Mouse (Mus musculus) heart, embryonic 14.5 days (tissue): ENCODE data around the gene Gm9507. TPM values are rescaled to one million over a fixed set of nuclear protein-coding genes. Genes with fewer than 3 reads are reported as not detected.
"Not testable (repeated sequence)": the region's sequence is repeated elsewhere in the genome, so short reads cannot be mapped to it uniquely, and the experiment has no call there.

Experiments
- ATAC-seq: fragments of 200-750 bp; cut with Nextera tagmentation; 2 replicates; pipeline ENCODE4 v1.8.0; 2017; ENCODE audit warnings: low read depth, moderate TSS enrichment; ENCODE audit not compliant: insufficient number of reproducible peaks, insufficient read depth, low FRiP score
- H3K27ac ChIP-seq, 2 experiments: fragments of 200-500 bp in 1 of 2; fragments of 300-500 bp in 1 of 2; sonication (generic) in 1 of 2; replicated peaks in 1 of 2; 2 replicates each; pipeline ENCODE4 v1.5.1; 2012 to 2014; ENCODE audit warnings: low read depth in 2 of 2, low read length in 2 of 2, control low read depth in 1 of 2, mild to moderate bottlenecking in 1 of 2, mixed read lengths in 1 of 2; ENCODE audit not compliant: control insufficient read depth in 1 of 2, insufficient read depth in 1 of 2
- H3K27me3 ChIP-seq: fragments of 300-500 bp; sonication (generic); 2 replicates; pipeline ENCODE4 v1.6.1; 2014; ENCODE audit warnings: mild to moderate bottlenecking, low read length, control low read depth; ENCODE audit not compliant: control insufficient read depth, insufficient read depth
- H3K36me3 ChIP-seq: fragments of 300-500 bp; sonication (generic); 2 replicates; pipeline ENCODE4 v1.6.1; 2014; ENCODE audit warnings: mild to moderate bottlenecking, control low read depth, low read length, mixed read lengths; ENCODE audit not compliant: control insufficient read depth, insufficient read depth
- H3K4me1 ChIP-seq, 2 experiments: fragments of 200-500 bp in 1 of 2; fragments of 300-500 bp in 1 of 2; sonication (generic) in 1 of 2; 2 replicates each; pipeline ENCODE4 v1.6.1; 2012 to 2014; ENCODE audit warnings: low read length in 2 of 2, control low read depth in 1 of 2, mixed read lengths in 1 of 2; ENCODE audit not compliant: control insufficient read depth in 2 of 2, insufficient read depth in 2 of 2
- H3K4me2 ChIP-seq: fragments of 300-500 bp; sonication (generic); 2 replicates; pipeline ENCODE4 v1.6.1; 2014; ENCODE audit warnings: mild to moderate bottlenecking, low read length
- H3K4me3 ChIP-seq, 2 experiments: fragments of 200-500 bp in 1 of 2; fragments of 300-500 bp in 1 of 2; sonication (generic) in 1 of 2; 2 replicates each; pipeline ENCODE4 v1.5.1; 2012 to 2014; ENCODE audit warnings: low read length in 2 of 2, mild to moderate bottlenecking in 2 of 2, control low read depth in 1 of 2, low read depth in 1 of 2, moderate library complexity in 1 of 2; ENCODE audit not compliant: control insufficient read depth in 1 of 2, insufficient read depth in 1 of 2
- H3K9ac ChIP-seq: fragments of 300-500 bp; sonication (generic); 2 replicates; pipeline ENCODE4 v1.6.1; 2014; ENCODE audit warnings: mild to moderate bottlenecking, low read length
- H3K9me3 ChIP-seq: fragments of 300-500 bp; sonication (generic); 2 replicates; pipeline ENCODE4 v1.6.1; 2016; ENCODE audit warnings: low read length, control low read depth; ENCODE audit not compliant: control insufficient read depth
- WGBS: fragments of 180-500 bp; shearing (Covaris S2); extraction: QIAGEN DNeasy Blood & Tissue Kit; methylation state at CpG from one replicate; pipeline ENCODE4 v1.1.7; 2014; 5-methylcytosine and 5-hydroxymethylcytosine counted together
- polyA plus RNA-seq: library from polyadenylated mRNA; unstranded; fragments of >200 nt; fragmentation: Nextera tagmentation; extraction: Ambion mirVana; gene quantifications from 2 replicates; pipeline ENCODE4 v1.2.1, GENCODE M21; 2014

The Gm9507 gene
- polyA plus RNA-seq, 1 experiment from 2014 or later, result not detected

DNA sequence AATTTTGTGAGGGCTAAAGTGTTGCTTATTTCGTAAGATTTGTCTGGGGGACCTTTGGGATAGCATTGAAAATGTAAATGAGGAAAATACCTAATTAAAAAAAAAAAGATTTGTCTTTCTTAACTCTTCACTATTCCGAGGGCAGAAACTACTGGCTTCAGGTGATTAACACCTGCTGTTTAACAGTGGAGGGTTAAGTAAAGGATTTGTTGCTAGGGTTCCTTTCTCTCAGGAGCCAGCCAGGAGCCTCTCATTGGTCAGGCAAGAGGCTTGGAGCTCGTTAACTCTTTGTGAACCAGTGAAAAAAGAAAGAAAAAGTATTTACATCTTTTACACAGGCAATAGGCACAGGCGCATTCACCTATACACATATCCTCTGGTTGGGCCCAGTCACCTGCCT lies 7.6 kb upstream of the Gm9507 start:
- Histone ChIP-seq H3K9ac (no peak overlapping the region), H3K4me2 (no peak overlapping the region)
- 44% methylated on average over 4 of the region's 4 CpGs for WGBS

DNA sequence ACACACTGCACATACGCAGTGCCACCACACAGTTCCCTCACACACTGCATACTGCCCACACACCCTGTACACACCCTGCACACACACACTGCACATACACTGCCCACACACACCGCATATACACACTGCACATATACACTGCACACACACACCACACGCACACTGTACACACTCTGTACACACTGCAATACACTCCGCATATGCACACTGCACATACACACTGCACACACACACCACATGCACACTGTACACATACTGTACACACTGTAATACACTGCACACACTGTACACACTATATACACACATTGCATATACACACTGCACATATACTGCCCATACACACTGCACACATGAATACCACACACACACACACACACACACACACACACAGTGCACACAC lies 6.9 kb upstream of the Gm9507 start:
- no peak overlapping the region for H3K27ac ChIP-seq
- no peaks in the 10 kb centered on the region for H3K9me3 ChIP-seq
- 91% methylated on average over 4 of the region's 4 CpGs for WGBS
- H3K4me2 ChIP-seq, result no peak overlapping the region
- H3K4me3 ChIP-seq, result no peak overlapping the region
- no peaks in the 10 kb centered on the region for H3K4me1 ChIP-seq
- ATAC-seq, result no peak; the same call in 1 of the 2 replicates
- H3K9ac ChIP-seq, result no peak overlapping the region
- H3K27me3 ChIP-seq, result no peaks in the 10 kb centered on the region
- no peaks in the 10 kb centered on the region for H3K36me3 ChIP-seq

More for the DNA sequence above, 7.6 kb upstream of the Gm9507 start:
- no peak for ATAC-seq
- Histone ChIP-seq H3K27ac (no peak overlapping the region), H3K9me3 (no peaks in the 10 kb centered on the region), H3K4me1 (no peaks in the 10 kb centered on the region), H3K27me3 (no peaks in the 10 kb centered on the region), H3K4me3 (no peak overlapping the region), H3K36me3 (no peaks in the 10 kb centered on the region)

DNA sequence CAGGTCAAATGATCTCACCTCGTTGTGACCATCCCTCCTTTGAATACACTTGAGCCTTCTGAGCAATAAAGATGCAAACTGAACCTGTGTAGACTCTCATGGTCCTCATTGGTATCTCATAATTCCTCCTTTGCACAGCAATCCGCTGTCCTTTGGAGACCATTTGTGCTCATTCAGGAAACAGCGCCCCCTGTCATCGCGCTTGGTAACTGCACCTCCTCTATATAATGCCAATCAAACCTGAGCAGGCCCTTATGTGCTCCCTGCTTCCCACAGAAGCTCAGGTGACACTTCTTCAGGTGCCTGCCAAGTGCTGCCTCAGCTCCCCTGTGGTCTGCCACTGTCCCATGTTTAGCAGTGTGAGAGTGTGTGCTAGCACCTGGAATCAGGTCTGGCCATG lies 3.9 kb upstream of the Gm9507 start:
- H3K27ac ChIP-seq, result no peak overlapping the region
- H3K9ac ChIP-seq, result no peak overlapping the region
- no peaks in the 10 kb centered on the region for H3K36me3 ChIP-seq
- H3K4me3 ChIP-seq, result no peak overlapping the region
- no peak overlapping the region for H3K4me2 ChIP-seq
- no peaks in the 10 kb centered on the region for H3K4me1 ChIP-seq
- H3K9me3 ChIP-seq, result no peaks in the 10 kb centered on the region
- 31% methylated on average over 5 of the region's 5 CpGs for WGBS
- no peak for ATAC-seq
- no peaks in the 10 kb centered on the region for H3K27me3 ChIP-seq

DNA sequence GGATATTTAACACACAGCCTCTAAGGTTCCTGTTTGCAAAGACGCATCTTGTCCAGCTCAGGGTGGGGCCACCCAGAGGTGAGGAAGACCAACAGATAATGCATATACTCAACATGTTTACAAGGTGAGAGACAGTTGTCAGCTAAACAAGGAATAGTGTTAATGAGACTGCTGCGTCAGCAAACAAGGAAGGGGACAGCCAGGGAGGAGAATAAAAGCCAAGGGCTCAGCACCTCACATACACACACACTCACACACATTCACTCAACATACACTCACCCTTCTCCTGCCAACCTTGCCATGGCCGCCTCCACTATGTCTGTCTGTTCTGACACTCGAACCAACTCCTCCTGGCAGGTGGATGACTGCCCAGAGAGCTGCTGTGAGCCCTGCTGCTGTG lies 2.7 kb upstream of the Gm9507 start, which contains the start of gene Gm2696:
Gene Gm2696, plus strand, starts transcription at position 301 of the 400 bp plus-strand sequence.
- ATAC-seq, result no peak
- no peaks in the 10 kb centered on the region for H3K27me3 ChIP-seq
- H3K36me3 ChIP-seq, result no peaks in the 10 kb centered on the region
- H3K4me3 ChIP-seq, result no peak within 1 kb of the TSS
- WGBS, result 35% methylated on average over 4 of the region's 4 CpGs
- 0 out of 2 replicates have a peak, but pooled peaks cover 3% of the 10 kb centered on the region for H3K9me3 ChIP-seq
- H3K27ac ChIP-seq, result no peak within 1 kb of the TSS
- no peak within 1 kb of the TSS for H3K4me2 ChIP-seq
- H3K4me1 ChIP-seq, result no peaks in the 10 kb centered on the region
- H3K9ac ChIP-seq, result no peak within 1 kb of the TSS

DNA sequence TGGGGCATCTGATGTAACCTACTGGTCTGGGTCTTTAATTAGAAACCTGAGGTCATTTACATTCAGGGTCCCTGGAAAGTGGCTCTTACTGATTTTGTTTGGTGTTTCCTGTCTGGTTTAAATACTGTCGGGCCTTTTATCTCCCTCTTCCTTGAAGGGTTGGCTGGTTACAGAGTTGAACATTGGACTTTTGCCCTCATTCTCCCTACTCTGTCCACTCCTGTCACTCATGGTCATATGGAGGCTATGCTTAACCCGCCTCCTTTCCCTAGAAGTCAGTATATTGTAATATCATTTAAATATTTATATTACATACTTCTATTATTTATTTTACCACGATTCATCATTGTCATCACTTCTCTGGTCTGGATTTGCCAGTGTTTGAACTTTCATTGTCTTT lies 7.5 kb downstream of the Gm9507 start:
- no peak overlapping the region for H3K4me2 ChIP-seq
- no peak overlapping the region for H3K9ac ChIP-seq
- H3K27me3 ChIP-seq, result no peaks in the 10 kb centered on the region
- no peaks in the 10 kb centered on the region for H3K9me3 ChIP-seq
- WGBS, result 60% methylated on average over 3 of the region's 3 CpGs
- H3K4me1 ChIP-seq, result peaks cover 0 to 3% of the 10 kb centered on the region in 2 experiments; a peak in 1 of 4 replicates
- no peak overlapping the region for H3K27ac ChIP-seq
- H3K36me3 ChIP-seq, result no peaks in the 10 kb centered on the region
- no peak for ATAC-seq
- H3K4me3 ChIP-seq, result no peak overlapping the region

DNA sequence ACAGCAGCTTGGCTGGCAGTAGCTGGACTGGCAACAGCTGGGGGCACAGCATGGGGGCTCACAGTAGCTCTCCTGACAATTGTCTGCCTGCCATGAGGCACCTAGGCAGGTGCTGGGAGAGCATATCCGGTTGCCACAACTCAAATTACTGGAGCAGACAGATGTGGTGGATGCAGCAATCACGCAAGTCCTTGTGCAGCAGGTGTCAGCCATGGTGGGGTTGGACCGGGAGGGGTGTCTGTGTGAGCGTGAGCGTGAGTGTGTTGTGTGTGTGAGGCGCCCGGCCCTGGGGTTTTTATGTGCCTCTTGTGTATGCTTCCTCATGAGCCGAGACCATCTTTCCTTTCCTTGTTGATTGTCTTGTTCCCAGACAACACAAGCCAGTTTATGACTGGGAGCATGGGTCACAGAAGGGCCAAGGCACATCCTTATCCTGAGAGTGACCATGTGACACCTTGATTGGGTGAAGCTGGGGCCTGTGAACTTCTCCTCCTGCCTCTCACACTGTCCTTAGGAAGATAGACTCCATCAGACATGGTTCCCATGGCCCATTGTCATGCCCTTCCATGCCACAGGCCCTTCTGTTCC lies 12.6 kb downstream of the Gm9507 start, which contains the start of gene Gm19668:
Gene Gm19668, minus strand, starts transcription at position 213 of the 588 bp plus-strand sequence.
- no peak within 1 kb of the TSS for H3K9ac ChIP-seq
- no peak within 1 kb of the TSS for H3K4me3 ChIP-seq
- H3K9me3 ChIP-seq, result no peaks in the 10 kb centered on the region
- 49% methylated on average over 8 of the region's 8 CpGs for WGBS
- no peak within 1 kb of the TSS for H3K4me2 ChIP-seq
- ATAC-seq, result no peak
- H3K4me1 ChIP-seq, result peaks cover 7 to 13% of the 10 kb centered on the region in 2 experiments; a peak in 2 of 4 replicates
- H3K27me3 ChIP-seq, result no peaks in the 10 kb centered on the region
- peak within 1 kb of the TSS in 1 of 2 experiments; percentile 28; a peak in 1 of 4 replicates for H3K27ac ChIP-seq
- H3K36me3 ChIP-seq, result no peaks in the 10 kb centered on the region

DNA sequence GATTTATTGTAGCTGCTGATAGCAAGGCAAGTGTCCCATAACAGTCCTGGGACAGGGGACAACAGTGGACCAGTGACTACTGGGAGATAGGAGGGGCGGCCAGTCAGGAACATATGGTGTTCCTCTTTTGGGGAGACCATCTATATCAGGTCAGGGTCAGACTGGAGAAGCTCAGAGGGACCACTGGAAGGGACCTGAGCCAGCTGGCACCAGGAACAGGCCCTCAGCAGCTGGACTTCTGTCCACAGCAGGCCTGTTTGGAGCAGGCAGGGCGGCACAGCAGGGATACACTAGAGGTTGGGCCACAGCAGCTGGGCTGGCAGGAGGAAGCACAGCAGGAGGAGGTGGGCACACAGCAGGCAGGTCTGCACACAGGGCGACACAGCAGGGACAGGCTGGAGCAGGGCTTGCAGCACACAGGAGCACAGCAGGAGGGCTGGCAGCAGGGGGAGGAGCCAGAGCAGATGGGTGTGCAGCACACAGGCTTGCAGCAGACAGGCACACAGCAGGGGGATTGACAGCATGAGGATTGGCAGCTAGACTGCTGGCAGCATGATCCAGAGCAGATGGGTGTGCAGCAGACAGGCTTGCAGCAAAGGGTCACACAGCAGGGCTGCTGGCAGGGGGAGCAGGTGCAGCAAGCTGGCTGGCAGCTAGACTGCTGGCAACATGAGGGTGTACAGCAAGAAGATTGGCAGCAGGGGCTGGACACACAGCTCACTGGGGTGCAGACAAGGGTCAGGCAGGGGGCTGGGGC lies 13.3 kb downstream of the Gm9507 start:
- not testable (repeated sequence) for H3K9ac ChIP-seq, H3K27me3 ChIP-seq, H3K4me3 ChIP-seq, ATAC-seq, H3K36me3 ChIP-seq, H3K9me3 ChIP-seq, H3K4me2 ChIP-seq
- 34% methylated on average over 3 of the region's 3 CpGs for WGBS
- H3K27ac ChIP-seq, result peak overlapping the region in 1 of 2 experiments; percentile 28; a peak in 1 of 4 replicates
- H3K4me1 ChIP-seq, result peaks cover 7 to 13% of the 10 kb centered on the region in 2 experiments; a peak in 2 of 4 replicates
